Mouse (Mus musculus) erythroblast, adult 5-6 weeks (primary cell): ENCODE data around the gene Alg13. TPM values are rescaled to one million over a fixed set of nuclear protein-coding genes. Genes with fewer than 3 reads are reported as not detected.

Source experiments
- ATAC-seq: replicated peaks from 2 replicates; pipeline ENCODE4 v1.8.0; 2016; ENCODE audit warnings: moderate number of reproducible peaks, mild to moderate bottlenecking, moderate TSS enrichment, inconsistent platforms; ENCODE audit not compliant: poor library complexity, low FRiP score, severe bottlenecking
- total RNA-seq, 2 experiments: library from RNA; stranded (forward) in 1 of 2; stranded (reverse) in 1 of 2; fragments of 150-400 nt in 1 of 2; fragments of 200-764, 138-1000 nt in 1 of 2; gene quantifications; 2 replicates each; pipeline versions ENCODE4 v1.2.3 to v1.2.4; 2015 to 2017; ENCODE audit warnings: low replicate concordance in 2 of 2

Alg13 gene
- total RNA-seq (2015; ENCODE audit: low replicate concordance) (10.0 and 10.6 TPM in 2 replicates), total RNA-seq (2017; ENCODE audit: low replicate concordance) (1.1 and 2.6 TPM in 2 replicates)

DNA sequence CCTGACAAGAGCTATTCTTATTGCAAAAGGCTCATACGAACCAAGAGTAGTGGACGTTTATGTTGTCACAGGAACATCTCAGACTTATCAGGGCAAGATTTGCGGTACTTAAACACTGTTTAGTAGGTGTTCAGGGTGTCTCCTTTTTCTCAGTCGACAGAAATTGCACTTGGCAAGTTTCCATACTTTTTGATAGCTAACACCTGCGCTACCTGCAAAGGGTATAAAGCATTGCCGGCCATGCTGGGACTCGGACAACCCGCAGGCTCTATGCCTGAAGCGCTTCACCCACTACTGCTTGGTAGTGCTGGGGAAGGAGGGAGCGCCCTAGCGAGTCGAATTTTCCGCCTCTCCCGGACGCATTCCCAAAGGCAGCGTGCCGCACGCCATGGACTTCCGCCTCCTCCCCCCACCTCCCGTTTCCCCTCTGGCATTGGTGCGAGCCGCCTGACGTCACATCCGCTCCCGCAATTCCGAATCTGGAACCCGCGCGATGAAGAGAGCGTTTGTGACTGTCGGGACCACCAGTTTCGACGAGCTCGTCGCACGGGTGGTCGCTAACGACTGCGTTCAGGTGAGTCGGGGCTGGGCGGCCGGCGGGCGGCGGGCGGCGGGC lies at the start of gene Alg13:
TSS of gene Alg13 (plus strand) at position 257 of the 616 bp plus-strand sequence.
- ATAC-seq = peak; percentile 85

DNA sequence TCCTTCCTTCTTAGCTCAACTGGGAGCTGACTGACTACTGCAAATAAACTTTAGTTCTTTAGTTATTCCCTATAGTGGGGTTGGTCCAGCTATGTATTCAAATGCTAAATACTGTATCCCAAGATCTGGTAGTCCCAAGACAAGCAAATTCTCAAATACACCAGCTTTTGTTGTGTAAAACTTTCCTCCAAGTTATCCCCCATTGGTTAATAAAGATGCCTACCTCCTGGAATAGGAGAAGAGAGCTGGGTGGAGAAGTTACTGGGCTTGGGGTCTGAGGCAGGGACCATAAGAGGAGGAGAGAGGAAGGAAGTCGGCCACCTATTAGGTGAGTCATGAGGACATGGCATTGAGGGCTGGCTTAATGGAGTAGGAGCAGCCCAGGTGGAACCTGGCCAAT lies 49.0 kb upstream of the Alg13 start:
- no peak for ATAC-seq

DNA sequence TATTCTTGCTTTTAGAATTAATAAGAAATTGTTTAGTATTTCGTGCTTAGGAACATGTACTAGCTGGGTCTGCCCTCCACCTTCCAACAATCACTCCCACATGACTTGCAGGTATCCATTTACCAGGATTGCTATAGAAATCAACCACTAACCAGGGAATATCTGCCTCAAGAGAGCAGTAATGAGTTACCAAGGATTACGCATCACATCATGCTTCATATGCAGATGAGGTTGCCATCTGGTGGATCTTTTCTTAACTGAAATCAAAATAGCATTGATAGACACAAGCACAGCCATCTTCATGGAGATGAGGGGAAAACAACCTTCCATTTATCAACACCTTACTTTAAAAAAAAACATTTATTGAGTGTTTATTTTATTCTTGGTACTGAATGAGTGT lies 16.1 kb upstream of the Alg13 start:
- ATAC-seq = no peak

DNA sequence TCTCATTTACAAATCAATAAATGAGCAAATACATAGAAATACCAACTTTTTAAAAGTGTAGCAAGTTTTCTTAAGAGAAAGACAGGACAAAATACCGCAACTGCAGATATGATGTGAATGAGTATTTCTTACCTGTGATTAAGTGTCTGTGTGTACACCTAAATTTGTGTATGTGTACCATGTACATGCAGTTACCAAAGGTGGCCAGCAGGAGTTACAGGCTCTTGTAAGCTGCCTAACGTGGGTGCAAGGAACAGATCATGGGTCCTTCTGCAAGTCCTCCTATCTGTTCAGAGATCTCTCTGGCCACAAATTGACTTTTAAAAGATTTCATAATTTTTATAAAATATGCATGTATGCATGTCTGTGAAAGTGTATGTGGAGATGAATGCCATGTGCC lies 11.9 kb upstream of the Alg13 start:
- ATAC-seq = no peak

DNA sequence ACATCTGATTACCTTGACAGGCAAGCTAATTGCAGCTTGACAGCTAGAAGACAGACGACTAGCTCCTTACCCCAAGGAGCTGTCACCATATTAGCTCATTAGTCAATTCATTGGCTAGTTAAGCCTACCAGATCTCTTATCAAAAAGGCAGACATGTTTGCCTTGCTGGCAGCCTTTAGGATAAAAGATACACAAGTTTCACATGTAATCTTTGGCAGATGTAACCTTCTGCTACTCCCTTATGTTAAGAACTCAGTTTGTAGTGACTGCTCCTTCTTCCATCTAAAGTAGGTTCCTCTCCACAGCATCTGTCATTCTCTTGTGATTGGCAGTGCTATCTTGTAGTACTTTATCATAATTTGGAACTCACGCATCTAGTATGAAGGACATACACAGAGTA lies 3.6 kb upstream of the Alg13 start:
- ATAC-seq = no peak

DNA sequence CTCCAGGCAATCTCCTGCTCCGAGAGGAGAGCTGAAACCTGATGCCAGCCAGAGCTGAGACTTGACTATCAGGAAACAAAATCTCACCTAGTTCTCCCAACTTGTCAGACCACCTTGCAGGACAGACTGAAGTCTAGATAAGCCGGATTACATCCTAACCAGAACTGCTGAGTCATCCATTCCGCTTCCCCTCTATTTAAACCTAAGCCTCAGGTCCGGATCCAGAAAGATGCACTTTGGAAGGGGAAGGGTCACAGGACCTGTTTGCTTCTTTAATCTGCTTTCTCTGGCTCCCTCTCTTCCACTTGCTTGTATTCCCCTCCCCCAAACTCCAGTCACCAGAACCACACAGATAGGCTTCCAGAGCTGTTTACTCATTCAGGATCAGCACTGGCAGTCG lies 2.6 kb upstream of the Alg13 start:
- no peak for ATAC-seq

DNA sequence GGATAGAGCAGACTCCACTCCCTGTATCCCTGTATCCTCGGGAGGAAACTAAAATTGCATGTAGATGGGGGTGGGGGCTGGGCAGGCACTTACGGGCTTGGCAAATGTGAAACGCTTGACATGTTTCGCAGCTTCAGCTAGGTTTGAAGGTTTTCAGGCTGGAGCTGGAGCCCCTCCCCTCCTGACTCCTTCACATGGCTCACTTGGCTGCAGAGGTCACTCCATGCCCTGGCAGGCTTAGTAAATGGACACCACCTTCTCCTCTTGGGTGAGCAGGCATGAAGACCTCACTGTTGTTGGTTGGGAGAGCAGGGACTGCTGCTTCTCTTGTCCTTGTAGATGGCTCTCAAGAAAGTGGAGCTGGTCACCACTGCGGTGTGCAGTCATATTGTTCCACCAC lies 1.6 kb upstream of the Alg13 start:
- ATAC-seq = no peak

DNA sequence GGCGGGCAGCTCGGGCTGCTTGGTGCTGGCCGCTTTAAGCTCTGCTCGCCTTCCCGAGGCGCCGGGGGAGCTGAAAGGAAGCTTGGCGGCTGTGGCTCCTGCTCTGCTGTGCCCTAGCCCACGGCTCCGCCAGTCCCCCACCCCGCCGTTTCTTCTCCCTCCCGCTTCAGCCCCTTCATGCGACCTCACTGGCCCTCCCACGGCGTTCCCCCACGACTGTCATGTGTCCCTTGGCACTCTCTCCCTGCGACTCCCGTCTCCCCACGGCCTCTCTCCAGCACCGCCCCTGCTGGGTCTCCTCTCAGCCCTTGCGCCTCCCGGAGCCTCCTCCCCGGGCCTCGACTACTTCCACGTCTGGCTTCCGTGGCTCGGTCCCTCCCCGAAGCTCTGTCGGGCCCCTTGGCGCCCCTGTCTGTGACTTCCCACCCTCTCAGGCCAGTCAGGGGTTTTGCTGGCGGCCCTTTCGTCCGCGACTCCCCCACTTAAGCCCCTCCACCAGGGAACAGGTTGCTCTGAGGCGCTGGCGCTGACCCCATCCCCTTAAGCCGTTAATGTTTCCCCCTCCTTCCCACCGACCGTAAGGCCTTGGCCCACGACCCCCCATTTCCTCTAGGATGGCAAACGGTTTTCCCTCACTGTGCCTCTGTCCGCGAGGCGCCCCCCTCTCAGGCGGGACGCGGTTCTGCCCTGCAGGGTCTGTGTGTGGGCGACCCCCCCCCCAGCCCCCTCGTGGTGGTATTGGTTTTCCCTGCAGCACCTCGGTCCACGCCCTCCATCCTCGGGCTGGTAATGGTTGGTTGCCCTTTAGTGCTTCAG lies 768 bp downstream of the Alg13 start:
- peak; percentile 81 for ATAC-seq

DNA sequence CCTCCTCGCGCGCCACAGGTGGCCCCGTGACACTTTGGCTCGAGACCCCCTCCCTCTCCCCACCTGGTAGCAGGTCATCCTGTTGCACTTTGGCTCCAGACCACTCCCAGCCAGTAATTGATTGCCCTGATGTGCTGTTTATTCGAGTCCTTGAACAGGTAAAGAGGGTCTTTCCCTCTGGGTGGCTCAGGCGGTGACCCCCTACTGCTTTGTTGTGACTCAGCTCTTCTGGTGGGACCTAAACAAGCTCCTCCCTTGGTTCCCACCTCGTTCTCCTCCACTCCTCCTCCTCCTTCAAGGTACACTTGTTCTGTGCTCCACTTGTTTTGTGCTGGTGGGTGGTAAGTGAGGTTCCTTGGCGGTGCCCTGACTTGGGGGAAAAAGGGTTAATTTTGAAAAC lies 1.8 kb downstream of the Alg13 start:
- no peak for ATAC-seq

DNA sequence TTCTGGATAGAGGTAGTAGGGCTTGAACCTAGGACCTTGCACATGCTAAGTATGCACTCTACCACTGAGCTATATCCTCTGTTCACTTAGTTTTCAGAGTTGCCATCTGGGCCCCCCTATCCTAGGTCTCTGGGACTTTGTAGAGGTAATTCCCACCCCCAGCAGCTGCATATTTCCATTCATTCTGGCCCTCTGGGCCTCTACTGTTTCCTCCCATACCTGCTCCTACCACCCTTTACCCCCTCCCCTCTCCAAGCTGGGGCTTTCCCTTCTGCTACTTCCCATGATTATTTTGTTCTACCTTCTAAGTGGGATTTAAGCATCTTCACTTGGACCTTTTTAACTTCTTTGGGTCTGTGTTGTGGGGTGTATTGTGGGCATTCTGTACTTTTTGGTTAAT lies 7.8 kb downstream of the Alg13 start:
- ATAC-seq = no peak

DNA sequence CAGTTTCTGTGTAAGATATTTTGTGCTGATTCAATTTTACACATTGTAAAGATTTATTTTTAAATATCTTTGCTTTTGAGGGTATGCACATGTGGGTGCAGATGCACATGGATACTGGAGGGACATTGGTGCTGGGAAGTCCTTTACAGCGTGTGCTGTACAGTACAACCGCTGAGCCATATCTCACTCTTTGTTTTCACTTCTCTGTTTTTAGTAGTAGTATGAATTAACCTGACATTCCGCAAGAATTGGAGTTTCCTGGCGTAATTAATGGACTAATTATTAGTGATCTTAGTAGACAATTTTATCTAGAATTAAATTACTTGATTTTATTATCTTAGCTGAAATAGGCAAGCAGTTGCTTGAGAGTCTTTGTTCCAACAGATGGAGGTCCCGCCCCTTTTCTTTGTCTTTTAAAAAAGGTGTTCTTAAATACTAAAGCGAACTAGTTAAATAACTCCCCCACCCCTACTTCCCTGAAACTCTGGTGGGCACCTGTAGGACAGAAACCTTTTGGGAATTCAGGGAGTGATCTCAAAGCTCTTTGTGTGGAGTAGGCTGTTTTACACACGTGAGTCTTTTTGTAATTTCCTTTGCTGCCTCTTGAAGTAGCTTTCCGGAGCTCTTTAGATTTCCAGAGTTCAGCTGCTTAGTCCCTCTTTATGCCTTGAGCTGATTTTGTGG lies 17.9 kb downstream of the Alg13 start:
- ATAC-seq = no peak

DNA sequence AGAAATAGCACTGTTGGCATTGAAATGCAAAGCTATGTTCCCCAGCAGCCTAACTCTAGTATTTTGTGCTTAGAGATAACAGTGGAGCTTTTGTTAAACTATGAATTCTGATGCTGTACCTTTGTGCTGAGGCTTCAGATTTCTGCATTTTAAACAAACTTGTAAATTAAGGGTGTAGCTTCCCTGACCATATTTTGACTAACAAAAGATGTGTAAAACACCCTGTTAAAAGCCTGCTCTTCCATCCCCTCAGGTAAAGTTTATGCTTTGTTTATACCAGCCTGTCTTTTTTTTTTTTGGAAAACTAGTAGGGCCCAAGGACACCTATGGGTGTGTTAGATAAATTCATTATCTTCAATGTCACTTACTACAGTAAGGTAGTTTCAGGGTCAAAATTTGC lies 20.3 kb downstream of the Alg13 start:
- no peak for ATAC-seq

DNA sequence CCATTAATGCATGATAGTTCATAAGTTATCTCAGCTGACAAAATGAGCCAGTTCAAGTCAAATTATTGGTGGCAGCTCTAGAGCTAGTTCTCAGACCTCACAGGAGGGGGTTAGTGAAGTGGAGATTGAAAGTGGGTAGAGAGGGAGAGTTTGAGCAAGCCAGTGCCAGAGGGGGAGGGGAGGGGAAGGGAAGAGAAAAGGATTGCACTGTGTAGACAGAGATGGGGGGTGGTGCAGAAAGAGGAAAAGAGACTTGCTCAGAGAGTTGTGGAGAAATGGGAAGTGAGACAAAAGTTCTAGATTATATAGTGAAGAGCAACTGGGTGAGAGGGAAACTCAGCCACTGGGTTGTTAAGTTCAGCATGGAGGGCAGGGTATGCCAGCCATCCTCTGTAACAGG lies 20.8 kb downstream of the Alg13 start:
- no peak for ATAC-seq

DNA sequence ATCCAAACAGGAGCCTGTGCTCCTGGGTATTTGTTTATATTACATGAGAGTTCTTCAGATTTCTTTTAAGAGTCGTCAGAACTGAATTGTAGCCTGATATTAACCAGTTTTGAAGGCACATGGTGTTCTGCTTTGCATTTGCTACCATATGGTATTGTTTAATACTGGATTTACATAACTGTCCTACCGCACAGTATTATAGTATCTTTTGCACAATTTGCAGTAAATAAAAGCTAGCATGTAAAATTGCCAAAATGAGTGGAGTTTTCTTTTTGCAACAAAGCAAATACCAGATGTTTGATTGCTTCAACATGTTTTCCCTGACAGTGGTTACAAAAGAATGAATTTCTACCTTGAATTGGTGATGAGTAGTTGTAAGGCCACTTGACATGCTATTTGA lies 56.6 kb downstream of the Alg13 start:
- ATAC-seq = no peak

DNA sequence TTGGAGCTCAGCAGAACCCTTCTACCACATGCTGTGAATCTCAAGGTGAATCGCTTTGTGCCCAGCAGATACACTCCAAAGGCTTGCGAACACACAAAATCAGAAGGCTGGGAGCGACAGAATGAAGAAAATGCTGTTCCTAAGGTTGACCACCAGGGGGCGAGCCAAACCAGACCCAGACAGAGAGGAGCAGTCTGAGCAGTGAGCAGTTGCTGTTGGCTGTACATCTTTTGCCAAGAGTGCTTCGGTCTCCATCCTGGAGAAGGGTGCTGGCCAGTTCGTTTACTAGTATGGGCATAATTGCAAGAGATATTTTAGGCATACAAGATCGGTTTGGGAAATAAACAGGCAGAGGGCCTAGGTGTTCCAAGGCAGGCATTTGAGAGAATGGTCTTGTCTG lies 85.9 kb downstream of the Alg13 start:
- no peak for ATAC-seq

DNA sequence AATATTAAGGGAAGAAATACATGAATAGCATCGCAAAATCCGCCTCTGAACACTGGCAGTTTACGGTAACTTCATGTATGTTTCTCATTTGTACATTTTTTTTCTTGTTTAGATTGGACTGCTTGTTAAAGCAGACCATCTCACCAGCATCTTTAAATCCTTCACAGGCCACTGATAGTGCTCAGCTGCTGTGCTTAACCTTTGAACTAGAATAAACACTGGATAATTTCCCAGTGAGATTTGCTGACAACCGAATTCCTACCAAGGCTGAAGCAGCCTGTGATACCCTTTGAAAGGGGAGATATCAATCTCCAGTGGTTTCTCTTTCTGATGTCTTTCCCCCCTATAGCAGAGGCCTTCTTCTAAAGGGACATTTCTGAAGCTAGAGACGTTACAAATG lies 90.4 kb downstream of the Alg13 start:
- no peak for ATAC-seq

DNA sequence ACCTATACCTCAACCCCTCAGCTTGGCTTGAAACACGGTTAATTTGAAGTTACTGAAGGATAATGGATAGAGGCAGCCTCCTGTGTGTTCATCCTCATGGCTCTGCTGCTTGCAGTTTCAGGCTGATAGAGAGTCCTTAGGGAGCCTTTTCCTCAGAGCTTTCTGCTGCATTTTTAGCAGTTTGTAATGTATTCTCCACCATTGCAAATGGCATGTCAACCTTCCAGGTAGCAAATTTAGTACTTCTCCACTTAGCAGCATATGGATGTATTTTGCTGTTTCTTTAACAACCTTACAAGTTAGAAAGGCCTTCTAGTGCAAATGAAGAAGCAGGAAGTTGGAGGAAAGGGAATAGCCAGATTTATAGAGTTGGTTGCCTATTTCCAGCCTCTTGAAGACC lies 102.7 kb downstream of the Alg13 start:
- ATAC-seq = no peak

DNA sequence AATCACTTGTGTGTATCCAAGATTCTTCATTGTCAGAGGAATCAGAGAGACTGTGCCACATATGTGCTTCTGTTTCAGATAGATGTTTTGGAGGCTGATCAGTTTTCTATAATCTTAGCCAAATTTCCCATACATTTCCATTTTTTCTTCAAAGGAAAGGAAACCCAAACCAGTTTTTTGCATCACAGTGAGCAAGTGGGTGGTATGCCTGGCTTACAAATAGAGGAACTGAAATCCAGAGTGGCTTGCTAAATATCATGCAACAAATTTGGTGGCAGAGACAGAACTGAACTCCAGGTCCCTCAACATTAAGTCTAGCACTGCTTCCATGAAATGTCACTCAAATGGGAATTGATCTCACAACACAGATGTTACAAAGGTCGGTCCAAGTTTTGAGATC lies 103.5 kb downstream of the Alg13 start:
- no peak for ATAC-seq

DNA sequence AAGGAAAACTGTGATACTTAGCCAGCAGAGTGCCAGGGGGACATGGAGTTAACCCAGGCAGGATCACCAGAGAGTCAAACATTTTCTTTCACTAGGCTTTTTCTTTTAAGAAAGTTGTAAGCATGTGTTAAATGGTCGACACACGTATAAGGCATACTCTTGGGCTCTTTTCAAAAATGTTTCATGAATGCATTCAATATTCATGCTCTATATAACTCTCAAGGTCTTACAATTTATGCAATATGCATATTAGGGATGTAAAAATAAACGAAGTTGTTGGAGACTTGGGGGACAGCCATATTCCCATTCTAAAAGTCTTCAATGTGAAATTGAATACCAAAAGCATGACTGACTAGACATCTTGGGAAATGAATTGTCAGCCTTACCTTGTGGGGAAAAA lies 106.2 kb downstream of the Alg13 start:
- no peak for ATAC-seq
